Comparison of ENCODE assay signal across 8 mouse cellular contexts in the genomic region with DNA sequence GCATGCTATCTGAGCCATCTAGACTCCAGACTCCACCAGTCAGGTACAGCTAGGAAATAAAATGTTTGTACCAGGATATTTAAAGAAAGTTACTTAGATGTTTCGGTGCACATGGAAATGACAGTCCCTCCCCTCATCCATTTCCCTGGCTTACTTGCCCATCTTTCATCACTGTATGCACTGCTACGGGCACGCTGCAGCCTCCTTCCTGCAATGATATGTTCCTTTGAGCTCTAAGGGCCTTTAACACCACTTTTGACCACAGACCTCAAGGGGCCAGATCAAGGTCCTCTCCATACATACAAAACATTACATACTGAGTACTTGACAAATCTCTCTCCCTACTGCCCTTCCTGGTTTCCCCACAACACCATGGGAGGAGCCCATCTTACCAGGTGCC. TPM values are rescaled to one million over a fixed set of nuclear protein-coding genes. Genes with fewer than 3 reads are reported as not detected.
A peak's percentile ranks its signal among the peaks of the same experiment; 100 is the strongest.
DNase-seq lines count a peak whose midpoint lies in the region; ATAC-seq lines count a peak whose summit lies in the region.

No protein-coding gene starts in this region.

- peak overlapping the region; percentile 92 for H3K4me3 ChIP-seq in heart, embryonic 10.5 days
- peak overlapping the region; percentile 83 for H3K4me3 ChIP-seq in forebrain, embryonic 12.5 days (replicated peaks)
- H3K4me3 ChIP-seq in liver, embryonic 13.5 days (replicated peaks) = peak overlapping the region; percentile 80

- 69% methylated on average over 3 of the region's 3 CpGs for WGBS in heart, embryonic 10.5 days
- WGBS in forebrain, embryonic 12.5 days = 82% methylated on average over 3 of the region's 3 CpGs
- WGBS in liver, embryonic 13.5 days (ENCODE audit: insufficient replicate concordance) = 49% methylated on average over 3 of the region's 3 CpGs

- H3K27me3 ChIP-seq in heart, embryonic 10.5 days (ENCODE audit: insufficient read depth, poor library complexity, severe bottlenecking) = no peaks in the 10 kb centered on the region
- H3K27me3 ChIP-seq in forebrain, embryonic 12.5 days = no peaks in the 10 kb centered on the region
- no peaks in the 10 kb centered on the region for H3K27me3 ChIP-seq in liver, embryonic 13.5 days

- peaks cover 67% of the 10 kb centered on the region for H3K36me3 ChIP-seq in heart, embryonic 10.5 days
- peaks cover 60% of the 10 kb centered on the region for H3K36me3 ChIP-seq in forebrain, embryonic 12.5 days (replicated peaks)
- peaks cover 86% of the 10 kb centered on the region for H3K36me3 ChIP-seq in liver, embryonic 13.5 days

- peak; percentile 68 for DNase-seq in heart, embryonic 10.5 days (ENCODE audit: low spot score)
- no peak for DNase-seq in heart, postnatal 36 days
- peak; percentile 61 for DNase-seq in 416B (ENCODE audit: low read depth)
- DNase-seq in liver, embryonic 13.5 days = no peak
- DNase-seq in ovary, postnatal 14 days (ENCODE audit: low spot score) = no peak
- no peak for DNase-seq in thymus, postnatal 0 days (ENCODE audit: low spot score)
- DNase-seq in MN1 (ENCODE audit: low spot score) = no peak

- no peaks in the 10 kb centered on the region for H3K9me3 ChIP-seq in heart, embryonic 10.5 days
- H3K9me3 ChIP-seq in forebrain, embryonic 12.5 days = peaks cover 5% of the 10 kb centered on the region; the same call in 1 of the 2 replicates
- no peaks in the 10 kb centered on the region for H3K9me3 ChIP-seq in liver, embryonic 13.5 days (replicated peaks)

- ATAC-seq in forebrain, embryonic 12.5 days (ENCODE audit: low FRiP score) = no peak
- no peak for ATAC-seq in liver, embryonic 13.5 days (ENCODE audit: low read depth)

- H3K4me1 ChIP-seq in heart, embryonic 10.5 days = peaks cover 20% of the 10 kb centered on the region
- H3K4me1 ChIP-seq in forebrain, embryonic 12.5 days = peaks cover 23% of the 10 kb centered on the region
- H3K4me1 ChIP-seq in liver, embryonic 13.5 days (replicated peaks) = peaks cover 49% of the 10 kb centered on the region

- no peak overlapping the region for H3K27ac ChIP-seq in heart, embryonic 10.5 days
- peak overlapping the region; percentile 15; the same call in 1 of the 2 replicates for H3K27ac ChIP-seq in forebrain, embryonic 12.5 days
- peak overlapping the region; percentile 99 for H3K27ac ChIP-seq in liver, embryonic 13.5 days

- H3K4me2 ChIP-seq in forebrain, embryonic 12.5 days = peak overlapping the region; percentile 69
- peak overlapping the region; percentile 78 for H3K4me2 ChIP-seq in liver, embryonic 13.5 days

- peak overlapping the region; percentile 100 for H3K9ac ChIP-seq in forebrain, embryonic 12.5 days
- peak overlapping the region; percentile 97 for H3K9ac ChIP-seq in liver, embryonic 13.5 days

- intact Hi-C loops in heart, postnatal 36 days (cut with DNase I) = loop anchor here (5.0 kb wide), 1 partner anchor 45 kb away; no protein-coding TSS in a partner anchor

RNA-seq across cellular contexts. Expression of gene H2afx, which starts 2.5 kb away (rescaled TPM):
- polyA plus RNA-seq in heart, embryonic 10.5 days (2016; fragmentation: Nextera tagmentation; extraction: Ambion mirVana) = 258 and 270 TPM in 2 replicates
- 10 to 100 TPM; 13.3 to 13.6 TPM for total RNA-seq in heart, postnatal 36 days (2021)
- 477 and 482 TPM in 2 replicates for polyA plus RNA-seq in forebrain, embryonic 12.5 days (2016; fragmentation: Nextera tagmentation; extraction: Ambion mirVana)
- 208 and 210 TPM in 2 replicates for polyA plus RNA-seq in liver, embryonic 13.5 days (2015; fragmentation: Nextera tagmentation; extraction: Ambion mirVana)
- 454 and 470 TPM in 2 replicates for polyA plus RNA-seq in thymus, postnatal 0 days (2015; fragmentation: Nextera tagmentation; extraction: Ambion mirVana)

RNA-seq across cellular contexts. Expression of gene Hmbs, which starts 7.1 kb away (rescaled TPM):
- polyA plus RNA-seq in heart, embryonic 10.5 days (2016; fragmentation: Nextera tagmentation; extraction: Ambion mirVana) = 276 and 285 TPM in 2 replicates
- 10 to 100 TPM; 41.1 to 49.8 TPM for total RNA-seq in heart, postnatal 36 days (2021)
- polyA plus RNA-seq in forebrain, embryonic 12.5 days (2016; fragmentation: Nextera tagmentation; extraction: Ambion mirVana) = 107 and 115 TPM in 2 replicates
- polyA plus RNA-seq in liver, embryonic 13.5 days (2015; fragmentation: Nextera tagmentation; extraction: Ambion mirVana) = 1,411 and 1,456 TPM in 2 replicates
- polyA plus RNA-seq in thymus, postnatal 0 days (2015; fragmentation: Nextera tagmentation; extraction: Ambion mirVana) = 74.7 and 79.0 TPM in 2 replicates

RNA-seq across cellular contexts. Expression of gene Dpagt1, which starts 11.1 kb away (rescaled TPM):
- 35.2 and 36.6 TPM in 2 replicates for polyA plus RNA-seq in heart, embryonic 10.5 days (2016; fragmentation: Nextera tagmentation; extraction: Ambion mirVana)
- total RNA-seq in heart, postnatal 36 days (2021) = 10 to 100 TPM; 18.6 to 22.4 TPM
- 38.9 and 39.3 TPM in 2 replicates for polyA plus RNA-seq in forebrain, embryonic 12.5 days (2016; fragmentation: Nextera tagmentation; extraction: Ambion mirVana)
- polyA plus RNA-seq in liver, embryonic 13.5 days (2015; fragmentation: Nextera tagmentation; extraction: Ambion mirVana) = 20.7 and 23.0 TPM in 2 replicates
- polyA plus RNA-seq in thymus, postnatal 0 days (2015; fragmentation: Nextera tagmentation; extraction: Ambion mirVana) = 25.7 and 25.8 TPM in 2 replicates

RNA-seq across cellular contexts. Expression of gene C2cd2l, which starts 16.9 kb away (rescaled TPM):
- 6.9 and 9.5 TPM in 2 replicates for polyA plus RNA-seq in heart, embryonic 10.5 days (2016; fragmentation: Nextera tagmentation; extraction: Ambion mirVana)
- total RNA-seq in heart, postnatal 36 days (2021) = 10 to 100 TPM; 14.0 to 14.2 TPM
- 16.5 and 16.9 TPM in 2 replicates for polyA plus RNA-seq in forebrain, embryonic 12.5 days (2016; fragmentation: Nextera tagmentation; extraction: Ambion mirVana)
- polyA plus RNA-seq in liver, embryonic 13.5 days (2015; fragmentation: Nextera tagmentation; extraction: Ambion mirVana) = 6.4 and 8.2 TPM in 2 replicates
- polyA plus RNA-seq in thymus, postnatal 0 days (2015; fragmentation: Nextera tagmentation; extraction: Ambion mirVana) = 11.0 and 11.2 TPM in 2 replicates

RNA-seq across cellular contexts. Expression of gene Vps11, which starts 24.5 kb away (rescaled TPM):
- 22.8 and 26.3 TPM in 2 replicates for polyA plus RNA-seq in heart, embryonic 10.5 days (2016; fragmentation: Nextera tagmentation; extraction: Ambion mirVana)
- 10 to 100 TPM; 16.8 to 18.8 TPM for total RNA-seq in heart, postnatal 36 days (2021)
- polyA plus RNA-seq in forebrain, embryonic 12.5 days (2016; fragmentation: Nextera tagmentation; extraction: Ambion mirVana) = 31.5 and 34.8 TPM in 2 replicates
- polyA plus RNA-seq in liver, embryonic 13.5 days (2015; fragmentation: Nextera tagmentation; extraction: Ambion mirVana) = 14.8 and 15.3 TPM in 2 replicates
- 30.1 and 30.5 TPM in 2 replicates for polyA plus RNA-seq in thymus, postnatal 0 days (2015; fragmentation: Nextera tagmentation; extraction: Ambion mirVana)

Comparison
In these comparisons a context has a peak if more than half of its experiments do, and no peak if none do; other contexts are left out.
1. DNase-seq: peak in heart, embryonic 10.5 days (single experiment) and 416B (single experiment); none in heart, postnatal 36 days (0 of 2), liver, embryonic 13.5 days (single experiment), ovary, postnatal 14 days (single experiment), thymus, postnatal 0 days (single experiment) and MN1 (single experiment).
2. Peak in every context shown above with its lines, with median percentiles within 50 percentile points of each other: H3K4me3 ChIP-seq.